ENCODE assay signal across 20 mouse cellular contexts in the genomic region with DNA sequence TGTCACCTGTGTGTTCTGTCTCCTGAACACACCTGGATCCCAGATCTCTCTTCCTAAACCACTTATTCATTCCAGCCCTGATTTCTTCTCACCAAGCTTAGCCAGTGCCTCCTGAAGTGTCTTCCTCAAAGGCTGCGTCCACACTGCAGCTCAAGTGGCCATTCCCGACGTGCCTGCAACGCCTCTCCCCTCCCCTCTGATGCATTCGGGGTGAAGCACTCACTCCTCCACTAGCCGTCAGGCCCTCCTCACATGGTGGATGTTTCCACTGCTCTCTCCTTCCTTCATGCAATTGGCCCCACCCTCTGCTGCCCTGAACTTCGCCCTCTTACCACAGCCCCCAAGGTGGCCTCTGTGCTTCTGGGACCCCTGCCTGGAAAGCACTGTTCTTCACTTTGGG. TPM values are rescaled to one million over a fixed set of nuclear protein-coding genes. Genes with fewer than 3 reads are reported as not detected.
"Had no signal": no experiment of that assay in that cellular context is flagged by ENCODE, and none has a peak within 500 bp of the region (broad histone marks: within the 10 kb centered on the region; RNA-seq: fewer than 3 reads in every experiment).

No protein-coding gene starts in this region.

- H3K27ac ChIP-seq: limb, embryonic 12.5 days; limb, embryonic 15.5 days; liver, embryonic 14.5 days; stomach, embryonic 15.5 days had no signal

- H3K4me2 ChIP-seq: limb, embryonic 12.5 days; limb, embryonic 15.5 days; liver, embryonic 11.5 days; midbrain, embryonic 11.5 days; stomach, embryonic 15.5 days had no signal

- H3K9ac ChIP-seq: limb, embryonic 12.5 days; limb, embryonic 15.5 days; liver, embryonic 14.5 days; liver, postnatal 0 days; stomach, embryonic 15.5 days had no signal

- ATAC-seq: inflammation-experienced regulatory T-cells, adult 6 months; liver, postnatal 0 days had no signal

- H3K4me3 ChIP-seq: limb, embryonic 12.5 days; limb, embryonic 15.5 days; stomach, embryonic 15.5 days had no signal

- H3K27me3 ChIP-seq: limb, embryonic 15.5 days; stomach, embryonic 15.5 days had no signal

- H3K4me1 ChIP-seq: limb, embryonic 12.5 days; limb, embryonic 15.5 days had no signal

- DNase-seq: kidney, adult 11 months; kidney, adult 8-10 months; kidney, postnatal 14 days; kidney, postnatal 4 days; left cerebral cortex, postnatal 4 days; liver, postnatal 0 days; midbrain, embryonic 14.5 days; right cerebral cortex, adult 18-20 months; right cerebral cortex, postnatal 14 days; right cerebral cortex, postnatal 4 days; thymus, adult 18-20 months; thymus, postnatal 36 days had no signal

- H3K36me3 ChIP-seq: limb, embryonic 12.5 days; limb, embryonic 15.5 days; stomach, embryonic 15.5 days had no signal

- H3K9me3 ChIP-seq: limb, embryonic 12.5 days; limb, embryonic 15.5 days; stomach, embryonic 15.5 days had no signal

RNA-seq across cellular contexts. Expression of a gene that starts 9.4 kb away (rescaled TPM):
- polyA plus RNA-seq: inflammation-experienced regulatory T-cells, adult 6 months; limb, embryonic 12.5 days; liver, embryonic 11.5 days; liver, embryonic 14.5 days; liver, postnatal 0 days; midbrain, embryonic 11.5 days; neural tube, embryonic 11.5 days had no signal
